Mouse (Mus musculus) CH12.LX (cell line): ENCODE measurements at regions not wholly inside any gene's neighbourhood (a gene's known extent, or its start where the extent isn't known, plus 50 kb on each side); places are given as distances from the start of the nearest gene placed in this dataset.

Experiments
- CTCF ChIP-seq, 2 experiments: IDR thresholded peaks in 1 of 2; conservative IDR thresholded peaks in 1 of 2; 2 replicates each; pipeline ENCODE4 v1.5.1; 2011 to 2012; ENCODE audit warnings: low read depth in 2 of 2, low read length in 2 of 2, improper control_type of control experiment in 1 of 2, inconsistent platforms in 1 of 2, mild to moderate bottlenecking in 1 of 2, moderate library complexity in 1 of 2
- E2F4 ChIP-seq: IDR thresholded peaks from 2 replicates; pipeline ENCODE4 v1.6.1; 2011; ENCODE audit warnings: low read depth, low read length, improper control_type of control experiment; ENCODE audit not compliant: insufficient replicate concordance
- POLR2A ChIP-seq: IDR thresholded peaks from 2 replicates; pipeline ENCODE4 v1.6.1; 2011; ENCODE audit warnings: low read depth, mild to moderate bottlenecking, improper control_type of control experiment, low read length
- RCOR1 ChIP-seq: conservative IDR thresholded peaks from 2 replicates; pipeline ENCODE4 v1.6.1; 2012; ENCODE audit warnings: low read depth, mild to moderate bottlenecking, inconsistent platforms, low read length, improper control_type of control experiment
- TBP ChIP-seq: conservative IDR thresholded peaks from 2 replicates; pipeline ENCODE4 v1.6.1; 2011; ENCODE audit warnings: low read depth, low read length, improper control_type of control experiment
- TCF12 ChIP-seq: IDR thresholded peaks from 2 replicates; pipeline ENCODE4 v1.6.1; 2014; ENCODE audit warnings: low read depth, mild to moderate bottlenecking, inconsistent platforms, low read length, improper control_type of control experiment
- USF1 ChIP-seq: IDR thresholded peaks from 2 replicates; pipeline ENCODE4 v1.6.1; 2014; ENCODE audit warnings: low read depth, mild to moderate bottlenecking, inconsistent platforms, low read length, improper control_type of control experiment

DNA sequence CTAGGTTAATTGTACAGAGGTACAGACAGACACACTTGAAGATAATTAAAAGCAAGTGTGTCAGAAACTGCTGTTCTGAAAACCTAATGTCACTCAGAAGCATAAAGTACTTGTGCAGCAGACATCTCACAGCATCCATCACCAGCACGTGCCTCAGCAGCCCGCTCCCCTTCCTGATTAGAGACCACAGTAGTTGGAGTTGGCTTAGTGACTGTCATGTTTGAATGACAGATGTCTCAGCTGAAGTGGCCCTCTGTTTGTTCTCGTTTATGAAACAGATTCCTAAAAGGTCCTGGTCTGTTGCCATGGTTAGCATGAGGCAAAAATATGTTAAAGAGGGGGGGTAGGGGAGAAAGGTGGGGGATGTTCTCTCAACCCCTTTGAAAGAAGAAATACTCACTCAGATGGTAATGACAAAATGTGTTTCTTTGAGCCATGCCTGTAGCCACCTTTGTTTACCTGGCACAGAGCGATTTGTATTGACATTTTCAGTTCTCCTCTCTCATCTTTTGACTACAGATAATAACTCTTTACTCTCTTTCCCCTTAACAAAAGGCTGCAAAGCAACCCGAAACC, 100.2 kb upstream of the Pou6f2 start:
- TF ChIP-seq USF1 (no peak), POLR2A (no peak), E2F4 (no peak), TCF12 (no peak), CTCF (conservative IDR thresholded peaks at IDR 0.05 in 1 of 2, IDR thresholded peaks at IDR 0.05 in 1 of 2; ENCODE audit: low read depth in 2 of 2, low read length in 2 of 2) (no peak), RCOR1 (no peak), TBP (no peak)
